Comparison of ENCODE assay signal across 21 mouse cellular contexts in the genomic region with DNA sequence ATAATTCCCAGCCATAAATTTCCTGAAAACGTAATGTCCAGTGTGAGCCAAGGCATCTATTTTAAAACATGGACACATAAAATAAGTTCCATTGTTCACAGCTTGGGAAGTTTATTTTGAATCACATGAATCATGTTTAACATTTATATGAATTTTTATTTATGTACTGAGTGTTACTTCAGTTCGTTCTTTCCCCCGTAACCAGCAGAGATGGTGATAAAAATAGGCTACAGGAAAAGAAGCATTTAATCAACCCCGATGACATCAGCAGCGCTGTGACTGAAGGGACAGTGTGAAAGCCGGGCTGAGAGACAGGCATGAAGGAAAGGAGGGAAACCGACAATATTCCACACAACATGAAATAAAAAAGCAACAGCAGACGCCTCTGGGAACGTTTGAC. TPM values are rescaled to one million over a fixed set of nuclear protein-coding genes. Genes with fewer than 3 reads are reported as not detected.
DNase-seq lines count a peak whose midpoint lies in the region; ATAC-seq and TF ChIP-seq lines count a peak whose summit lies in the region.
"Had no signal": no experiment of that assay in that cellular context is flagged by ENCODE, and none has a peak within 500 bp of the region (broad histone marks: within the 10 kb centered on the region; RNA-seq: fewer than 3 reads in every experiment).

No protein-coding gene starts in this region.

- no peak for DNase-seq in heart, adult 2 months
- peak; percentile 14 for DNase-seq in heart, postnatal 4 days
- no peak for DNase-seq in heart, adult 9 months (ENCODE audit: low spot score in 2 of 2)
- peak; percentile 23 to 53 for DNase-seq in left cerebral cortex, postnatal 14 days (ENCODE audit: low spot score in 2 of 2)
- DNase-seq in left cerebral cortex, adult 2 months (ENCODE audit: extremely low spot score in 1 of 2, low spot score in 2 of 2): no peak
- DNase-seq in gastrocnemius, postnatal 4 days (ENCODE audit: low spot score in 2 of 2): no peak
- DNase-seq: cerebellum, adult 8-10 months; gastrocnemius, postnatal 10 days; left cerebral cortex, postnatal 4 days; liver; right cerebral cortex, postnatal 25 days; thymus, adult 18-20 months; thymus, postnatal 4 days had no signal

- no peak for TF ChIP-seq CTCF in heart, adult 2 months (IDR thresholded peaks at IDR 0.05)
- TF ChIP-seq CTCF in left cerebral cortex, adult 2 months (IDR thresholded peaks at IDR 0.05): no peak

- H3K27me3 ChIP-seq in heart, embryonic 12.5 days (replicated peaks): no peaks in the 10 kb centered on the region
- H3K27me3 ChIP-seq in heart, adult 2 months (ENCODE audit: control insufficient read depth, insufficient read depth, low read length): no peaks in the 10 kb centered on the region
- H3K27me3 ChIP-seq: forebrain, embryonic 12.5 days; stomach, embryonic 15.5 days had no signal

- no peak for TF ChIP-seq EP300 in heart, adult 2 months (IDR thresholded peaks at IDR 0.05; ENCODE audit: insufficient read depth, low read depth, low read length)

- H3K79me2 ChIP-seq in heart, adult 2 months (replicated peaks; ENCODE audit: control insufficient read depth, insufficient read depth, low read length): no peaks in the 10 kb centered on the region

- ATAC-seq in heart, embryonic 12.5 days (ENCODE audit: insufficient number of reproducible peaks, low FRiP score): no peak
- ATAC-seq: hindbrain, postnatal 0 days; intestine, postnatal 0 days had no signal

- intact Hi-C loops in heart, adult 2 months (cut with DNase I): no loop called here
- intact Hi-C loops in left cerebral cortex, postnatal 14 days (cut with DNase I): no loop called here
- intact Hi-C loops in left cerebral cortex, adult 2 months (cut with DNase I): no loop called here

- WGBS in heart, embryonic 12.5 days: 32% methylated on average over 9 of the region's 9 CpGs
- 14% methylated on average over 9 of the region's 9 CpGs for WGBS in heart, adult 2 months

- H3K9me3 ChIP-seq in heart, embryonic 12.5 days (replicated peaks): no peaks in the 10 kb centered on the region
- H3K9me3 ChIP-seq: forebrain, embryonic 12.5 days; hindbrain, embryonic 10.5 days; midbrain, embryonic 10.5 days; stomach, embryonic 15.5 days had no signal

- H3K4me3 ChIP-seq in heart, embryonic 12.5 days: no peak overlapping the region
- H3K4me3 ChIP-seq in heart, adult 2 months: no peak overlapping the region; the same call in 1 of the 2 replicates
- no peak overlapping the region for H3K4me3 ChIP-seq in left cerebral cortex, adult 2 months
- H3K4me3 ChIP-seq: forebrain, embryonic 12.5 days; hindbrain, embryonic 10.5 days; midbrain, embryonic 10.5 days; stomach, embryonic 15.5 days had no signal

- no peak overlapping the region for H3K9ac ChIP-seq in heart, embryonic 12.5 days
- no peak overlapping the region for H3K9ac ChIP-seq in heart, adult 2 months (ENCODE audit: low read depth, low read length)
- H3K9ac ChIP-seq: forebrain, embryonic 12.5 days; stomach, embryonic 15.5 days had no signal

- peak overlapping the region; percentile 40 for H3K4me2 ChIP-seq in heart, embryonic 12.5 days
- H3K4me2 ChIP-seq: forebrain, embryonic 12.5 days; stomach, embryonic 15.5 days had no signal

- H3K27ac ChIP-seq in heart, embryonic 12.5 days (ENCODE audit: poor library complexity, severe bottlenecking): no peak overlapping the region
- H3K27ac ChIP-seq in heart, adult 2 months: no peak overlapping the region
- no peak overlapping the region for H3K27ac ChIP-seq in left cerebral cortex, adult 2 months
- H3K27ac ChIP-seq: forebrain, embryonic 12.5 days; hindbrain, embryonic 10.5 days; hindbrain, postnatal 0 days; macrophage; midbrain, embryonic 10.5 days; stomach, embryonic 15.5 days had no signal

- H3K4me1 ChIP-seq in heart, embryonic 12.5 days (replicated peaks): peaks cover 6% of the 10 kb centered on the region; the same call in 1 of the 2 replicates
- no peaks in the 10 kb centered on the region for H3K4me1 ChIP-seq in heart, adult 2 months (ENCODE audit: control insufficient read depth, insufficient read depth, low read length)
- H3K4me1 ChIP-seq: forebrain, embryonic 12.5 days; hindbrain, embryonic 10.5 days; midbrain, embryonic 10.5 days; stomach, embryonic 15.5 days had no signal

- TF ChIP-seq POLR2A in heart, adult 2 months (IDR thresholded peaks at IDR 0.05; ENCODE audit: insufficient read depth, low read depth, low read length): no peak

- H3K36me3 ChIP-seq in heart, embryonic 12.5 days: no peaks in the 10 kb centered on the region
- no peaks in the 10 kb centered on the region for H3K36me3 ChIP-seq in heart, adult 2 months (ENCODE audit: control insufficient read depth, insufficient read depth, low read length)
- H3K36me3 ChIP-seq: forebrain, embryonic 12.5 days; hindbrain, embryonic 10.5 days; midbrain, embryonic 10.5 days; stomach, embryonic 15.5 days had no signal

RNA-seq across cellular contexts. Expression of a gene that starts 46.4 kb away (rescaled TPM):
- polyA plus RNA-seq in heart, embryonic 12.5 days (2016; fragmentation: Nextera tagmentation; extraction: Ambion mirVana): 62.6 and 63.3 TPM in 2 replicates
- total RNA-seq in heart, adult 2 months (2021): 10 to 100 TPM; 25.9 to 31.7 TPM
- 10.8 and 17.5 TPM in 2 replicates for polyA plus RNA-seq in heart, adult 2 months (2012; rRNA removed)
- 10 to 100 TPM; 37.7 to 38.2 TPM for total RNA-seq in heart, postnatal 4 days (2021)
- 10 to 100 TPM; 36.8 to 41.3 TPM for total RNA-seq in left cerebral cortex, postnatal 14 days (2021)
- 10 to 100 TPM; 32.8 to 40.1 TPM for total RNA-seq in left cerebral cortex, adult 2 months (2021)
- total RNA-seq in gastrocnemius, postnatal 4 days (2021): 10 to 100 TPM; 28.6 to 31.9 TPM

Comparison
In these comparisons a context has a peak if more than half of its experiments do, and no peak if none do; other contexts are left out.
1. DNase-seq: peak in heart, postnatal 4 days (single experiment) and left cerebral cortex, postnatal 14 days (2 of 2); none in heart, adult 2 months (0 of 2), heart, adult 9 months (0 of 2), left cerebral cortex, adult 2 months (0 of 2) and gastrocnemius, postnatal 4 days (0 of 2).